Mouse (Mus musculus) embryonic facial prominence, embryonic 11.5 days (tissue): ENCODE measurements around the gene Dnajc14. TPM values are rescaled to one million over a fixed set of nuclear protein-coding genes. Genes with fewer than 3 reads are reported as not detected.
A peak's percentile ranks its signal among the peaks of the same experiment; 100 is the strongest.

Experiments
- ATAC-seq: fragments of 200-750 bp; cut with Nextera tagmentation; replicated peaks from 2 replicates; pipeline ENCODE4 v1.8.0; 2017; ENCODE audit warnings: low read depth; ENCODE audit not compliant: insufficient number of reproducible peaks, low FRiP score, low TSS enrichment
- DNase-seq: peaks from one replicate; pipeline ENCODE4 v3.0.0-alpha.2; 2015; ENCODE audit warnings: low spot score
- H3K27ac ChIP-seq: fragments of 300-500 bp; sonication (generic); replicated peaks from 2 replicates; pipeline ENCODE4 v1.5.1; 2014; ENCODE audit warnings: mild to moderate bottlenecking, low read depth, low read length, control low read depth
- H3K27me3 ChIP-seq: fragments of 300-500 bp; sonication (generic); 2 replicates; pipeline ENCODE4 v1.6.1; 2014; ENCODE audit warnings: mild to moderate bottlenecking, low read length, moderate library complexity, mixed read lengths; ENCODE audit not compliant: control insufficient read depth, insufficient read depth
- H3K36me3 ChIP-seq: fragments of 300-500 bp; sonication (generic); replicated peaks from 2 replicates; pipeline ENCODE4 v1.6.1; 2014; ENCODE audit warnings: low read depth, mild to moderate bottlenecking, low read length, moderate library complexity, mixed read lengths; ENCODE audit not compliant: control insufficient read depth, insufficient read depth
- H3K4me1 ChIP-seq: fragments of 300-500 bp; sonication (generic); 2 replicates; pipeline ENCODE4 v1.6.1; 2014; ENCODE audit warnings: low read length, mixed read lengths; ENCODE audit not compliant: control insufficient read depth, insufficient read depth
- H3K4me2 ChIP-seq: fragments of 300-500 bp; sonication (generic); 2 replicates; pipeline ENCODE4 v1.6.1; 2014; ENCODE audit warnings: low read depth, mild to moderate bottlenecking, control low read depth, low read length, moderate library complexity
- H3K4me3 ChIP-seq: fragments of 300-500 bp; sonication (generic); 2 replicates; pipeline ENCODE4 v1.5.1; 2014; ENCODE audit warnings: low read depth, low read length, control low read depth
- H3K9ac ChIP-seq: fragments of 300-500 bp; sonication (generic); replicated peaks from 2 replicates; pipeline ENCODE4 v1.6.1; 2014; ENCODE audit warnings: mild to moderate bottlenecking, control low read depth, low read length
- H3K9me3 ChIP-seq: fragments of 300-500 bp; sonication (generic); replicated peaks from 2 replicates; pipeline ENCODE4 v1.6.1; 2016; ENCODE audit warnings: mild to moderate bottlenecking, low read length, inconsistent platforms, mixed read lengths; ENCODE audit not compliant: control insufficient read depth
- WGBS: fragments of 180-500 bp; shearing (Covaris S2); extraction: QIAGEN DNeasy Blood & Tissue Kit; methylation state at CpG from one replicate; pipeline ENCODE4 v1.1.7; 2014; 5-methylcytosine and 5-hydroxymethylcytosine counted together
- polyA plus RNA-seq: library from polyadenylated mRNA; unstranded; fragments of >200 nt; fragmentation: Nextera tagmentation; extraction: Ambion mirVana; gene quantifications from 2 replicates; pipeline ENCODE4 v1.2.1, GENCODE M21; 2014

Gene Dnajc14
- 33.8 and 35.0 TPM in 2 replicates for polyA plus RNA-seq

DNA sequence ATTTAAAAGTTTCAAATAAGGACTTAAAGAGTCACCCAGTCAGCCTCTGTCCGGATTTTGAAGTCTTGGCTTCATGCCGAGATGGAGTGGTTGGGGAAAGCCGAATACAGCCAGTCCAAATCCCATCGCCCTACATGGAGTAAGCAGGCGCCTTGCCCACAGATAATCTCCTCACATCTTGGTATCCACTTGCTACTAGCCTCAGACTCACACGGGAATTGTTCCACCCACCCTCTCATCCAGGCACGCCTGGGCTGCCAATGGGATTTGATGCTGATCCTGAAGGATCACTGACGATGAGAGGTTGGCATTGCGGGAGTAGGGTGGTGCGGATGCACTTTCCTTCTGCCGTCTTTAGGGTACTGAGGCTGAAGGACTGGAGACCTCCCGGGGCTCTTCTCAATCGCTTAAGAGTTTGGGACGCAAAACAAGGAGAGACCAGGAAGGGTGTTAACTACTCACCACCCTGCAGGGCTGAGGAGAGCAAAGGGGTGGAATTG lies at the start of gene Dnajc14:
Gene Dnajc14, plus strand, starts transcription at position 292 of the 500 bp plus-strand sequence.
- DNase-seq (peak; percentile 48), ATAC-seq (peak; percentile 26)
- Histone ChIP-seq H3K27ac (peak within 1 kb of the TSS; percentile 98), H3K4me1 (no peaks in the 10 kb centered on the region), H3K27me3 (no peaks in the 10 kb centered on the region), H3K9me3 (no peaks in the 10 kb centered on the region), H3K36me3 (no peaks in the 10 kb centered on the region), H3K4me3 (peak within 1 kb of the TSS; percentile 82), H3K9ac (peak within 1 kb of the TSS; percentile 85), H3K4me2 (peak within 1 kb of the TSS; percentile 54)
- under 1% methylated on average over 14 of the region's 14 CpGs for WGBS

DNA sequence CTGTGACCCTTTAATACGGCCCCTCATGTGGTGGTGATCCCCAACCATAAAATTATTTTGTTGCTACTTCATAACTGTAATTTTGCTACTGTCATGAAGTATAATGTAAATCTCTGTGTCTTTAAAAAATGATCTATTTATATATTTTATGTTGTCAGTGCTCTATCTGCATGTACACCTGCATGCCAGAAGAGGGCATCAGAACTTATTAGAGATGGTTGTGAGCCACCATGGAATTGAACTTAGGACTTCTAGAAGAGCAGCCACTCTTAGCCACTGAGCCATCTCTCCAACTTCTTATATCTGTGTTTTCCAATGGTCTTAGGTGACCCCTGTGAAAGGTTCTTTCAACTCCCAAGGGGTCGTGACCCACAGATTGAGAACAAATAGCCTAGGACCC lies 31.0 kb upstream of the Dnajc14 start:
- 78% methylated on average over 2 of the region's 2 CpGs for WGBS
- H3K4me1 ChIP-seq, result no peaks in the 10 kb centered on the region
- no peak overlapping the region for H3K9ac ChIP-seq
- no peak overlapping the region for H3K4me3 ChIP-seq
- ATAC-seq, result no peak
- no peak overlapping the region for H3K4me2 ChIP-seq
- H3K27ac ChIP-seq, result no peak overlapping the region
- no peaks in the 10 kb centered on the region for H3K9me3 ChIP-seq
- DNase-seq, result peak; percentile 20
- H3K36me3 ChIP-seq, result no peaks in the 10 kb centered on the region
- H3K27me3 ChIP-seq, result no peaks in the 10 kb centered on the region

DNA sequence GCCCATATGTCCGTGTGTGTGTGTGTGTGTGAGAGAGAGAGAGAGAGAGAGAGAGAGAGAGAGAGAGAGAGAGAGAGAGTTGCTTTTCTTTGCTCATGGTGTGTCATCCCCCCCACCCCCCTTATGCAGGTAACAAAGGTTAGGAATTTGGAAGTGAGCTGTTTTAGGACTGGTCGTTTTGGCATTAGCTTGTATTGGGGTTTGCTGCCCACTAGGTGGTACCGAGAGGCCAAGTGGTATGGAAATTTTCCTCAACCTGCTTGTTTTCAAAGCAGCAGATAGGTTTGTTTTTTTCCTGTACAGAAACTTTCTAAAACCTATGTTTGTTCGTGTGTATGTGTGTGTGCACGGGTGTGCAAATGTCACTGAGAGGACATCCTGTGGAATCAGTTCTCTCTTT lies 30.2 kb upstream of the Dnajc14 start:
- ATAC-seq, result no peak
- no peaks in the 10 kb centered on the region for H3K27me3 ChIP-seq
- peak; percentile 48 for DNase-seq

DNA sequence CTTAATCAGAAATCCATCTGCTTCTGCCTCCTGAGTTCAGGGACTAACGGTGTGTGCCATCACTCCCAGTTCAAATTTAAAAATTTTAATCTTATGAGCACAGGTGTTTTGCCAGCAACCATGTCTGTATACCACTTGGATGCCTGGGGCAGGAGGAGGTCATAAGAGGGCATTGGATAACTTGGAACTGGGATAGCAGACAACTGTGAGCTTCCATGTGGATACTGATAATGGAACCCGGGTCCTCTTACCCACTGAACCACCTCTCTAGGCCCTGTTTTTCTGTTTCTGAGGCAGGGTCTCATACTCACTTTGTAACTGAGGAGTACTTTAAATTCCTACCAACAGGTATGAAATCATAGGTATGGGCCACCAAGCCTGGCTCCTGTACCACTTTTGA lies 25.4 kb upstream of the Dnajc14 start:
- no peak overlapping the region for H3K4me2 ChIP-seq
- ATAC-seq (no peak), DNase-seq (no peak)
- 83% methylated on average over 2 of the region's 2 CpGs for WGBS
- no peaks in the 10 kb centered on the region for H3K27me3 ChIP-seq
- H3K4me3 ChIP-seq, result no peak overlapping the region
- no peaks in the 10 kb centered on the region for H3K4me1 ChIP-seq
- no peak overlapping the region; the same call in 1 of the 2 replicates for H3K27ac ChIP-seq
- no peak overlapping the region for H3K9ac ChIP-seq
- H3K9me3 ChIP-seq, result no peaks in the 10 kb centered on the region
- H3K36me3 ChIP-seq, result no peaks in the 10 kb centered on the region

More for the DNA sequence above, 30.2 kb upstream of the Dnajc14 start:
- no peaks in the 10 kb centered on the region for H3K9me3 ChIP-seq
- no peaks in the 10 kb centered on the region for H3K36me3 ChIP-seq
- no peaks in the 10 kb centered on the region for H3K4me1 ChIP-seq
- no peak overlapping the region for H3K4me3 ChIP-seq
- H3K27ac ChIP-seq, result no peak overlapping the region
- H3K9ac ChIP-seq, result no peak overlapping the region
- WGBS, result 17% methylated on average over 5 of the region's 5 CpGs
- H3K4me2 ChIP-seq, result no peak overlapping the region

- Histone ChIP-seq H3K4me3 (no peak overlapping the region), H3K9ac (peak overlapping the region; percentile 43), H3K36me3 (no peaks in the 10 kb centered on the region), H3K4me1 (no peaks in the 10 kb centered on the region), H3K27ac (peak overlapping the region; percentile 81), H3K9me3 (no peaks in the 10 kb centered on the region; the same call in 1 of the 2 replicates), H3K27me3 (no peaks in the 10 kb centered on the region), H3K4me2 (no peak overlapping the region)
- 17% methylated on average over 8 of the region's 8 CpGs for WGBS
- DNase-seq (peak; percentile 91), ATAC-seq (peak; percentile 93)
These were observed 24.7 kb upstream of the Dnajc14 start for GRCm38 (mm10) chr10:128779011-128779795.

DNA sequence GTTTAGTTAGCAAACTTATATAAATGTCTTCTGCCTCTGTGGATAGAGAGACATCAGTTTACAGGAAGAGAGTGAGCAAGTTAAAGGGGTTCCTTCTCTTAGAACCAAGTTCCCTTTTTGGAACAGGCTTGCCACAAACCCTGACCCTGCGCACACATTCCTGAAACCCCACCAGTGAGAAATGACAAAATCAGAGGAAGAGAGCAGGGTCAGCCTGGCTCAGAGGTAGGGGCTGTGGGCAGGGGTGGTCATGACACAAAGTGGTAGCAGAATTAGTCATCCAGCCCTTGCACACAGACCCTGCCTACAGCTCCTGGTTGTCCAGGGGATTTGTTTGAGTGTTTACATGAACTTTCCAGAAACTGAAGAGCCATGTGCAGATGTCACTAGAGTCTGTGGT lies 23.7 kb upstream of the Dnajc14 start:
- no peaks in the 10 kb centered on the region for H3K36me3 ChIP-seq
- H3K9ac ChIP-seq, result no peak overlapping the region
- H3K27me3 ChIP-seq, result no peaks in the 10 kb centered on the region
- no peak overlapping the region for H3K4me2 ChIP-seq
- 81% methylated on average over 1 of the region's 1 CpGs for WGBS
- no peak overlapping the region for H3K4me3 ChIP-seq
- H3K27ac ChIP-seq, result no peak overlapping the region
- H3K9me3 ChIP-seq, result no peaks in the 10 kb centered on the region; the same call in none of the 2 replicates
- ATAC-seq (no peak), DNase-seq (no peak)
- no peaks in the 10 kb centered on the region for H3K4me1 ChIP-seq

DNA sequence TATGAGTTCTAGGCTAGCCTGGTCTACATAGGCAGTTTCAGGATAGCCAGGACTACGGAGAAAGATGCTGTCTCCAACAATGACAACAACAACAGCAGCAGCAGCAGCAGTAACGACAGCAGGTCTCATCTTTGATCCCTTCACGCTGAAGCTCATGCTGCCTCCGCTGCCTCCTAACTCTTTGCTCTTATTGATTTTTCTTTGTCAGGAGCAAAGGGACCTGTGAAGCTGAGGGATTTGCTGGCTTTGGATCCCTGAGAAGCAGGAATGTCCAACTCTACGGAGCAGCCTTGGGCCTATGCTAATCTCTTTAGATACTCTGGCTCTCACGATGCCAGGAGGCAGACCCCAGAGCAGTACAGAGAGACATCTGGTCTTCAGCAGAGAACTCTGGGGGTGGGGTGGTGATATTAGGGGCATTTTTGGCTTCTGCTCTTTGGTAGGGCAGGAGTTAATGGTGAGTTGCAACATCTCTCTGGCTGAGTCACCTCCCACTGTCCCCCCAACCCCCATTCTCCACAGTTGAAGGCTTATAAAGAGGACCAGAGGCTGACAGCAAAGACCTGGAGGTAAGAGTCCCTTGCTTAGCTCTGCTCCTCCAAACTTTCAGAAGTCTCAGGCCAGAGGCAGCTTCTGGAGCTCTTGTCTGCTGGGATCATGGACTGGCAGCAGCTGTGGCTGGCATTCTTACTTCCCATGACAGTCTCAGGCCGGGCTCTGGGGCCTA lies 13.3 kb upstream of the Dnajc14 start, which contains the start of gene Mmp19:
Gene Mmp19, plus strand, starts transcription at position 513 of the 727 bp plus-strand sequence.
- H3K36me3 ChIP-seq, result no peaks in the 10 kb centered on the region
- no peaks in the 10 kb centered on the region for H3K27me3 ChIP-seq
- H3K4me3 ChIP-seq, result no peak within 1 kb of the TSS
- DNase-seq (no peak), ATAC-seq (no peak)
- no peaks in the 10 kb centered on the region for H3K9me3 ChIP-seq
- WGBS, result 75% methylated on average over 7 of the region's 7 CpGs
- H3K4me2 ChIP-seq, result no peak within 1 kb of the TSS
- H3K9ac ChIP-seq, result no peak within 1 kb of the TSS
- no peak within 1 kb of the TSS for H3K27ac ChIP-seq
- H3K4me1 ChIP-seq, result no peaks in the 10 kb centered on the region

DNA sequence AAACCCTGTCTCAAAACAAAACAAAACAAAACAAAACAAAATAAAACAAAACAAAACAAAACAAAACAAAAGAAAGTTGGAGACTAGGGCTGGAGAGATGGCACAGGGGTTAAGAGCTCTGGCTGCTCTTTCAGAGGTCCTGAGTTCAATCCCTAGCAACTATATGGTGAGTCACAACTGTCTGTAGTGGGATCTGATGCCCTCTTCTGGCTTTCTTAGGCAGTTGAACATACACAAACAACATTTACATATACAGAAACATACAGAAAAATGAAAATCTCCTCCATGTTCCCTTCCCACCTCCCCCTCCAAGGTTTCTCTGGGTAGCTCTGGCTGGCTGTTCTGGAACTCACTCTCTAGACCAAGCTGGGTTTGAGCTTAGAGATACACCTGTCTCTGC lies 11.8 kb upstream of the Dnajc14 start:
- DNase-seq (no peak), ATAC-seq (no peak)
- no peak overlapping the region for H3K27ac ChIP-seq
- no peaks in the 10 kb centered on the region for H3K36me3 ChIP-seq
- H3K9me3 ChIP-seq, result no peaks in the 10 kb centered on the region
- H3K4me2 ChIP-seq, result no peak overlapping the region
- no peaks in the 10 kb centered on the region for H3K27me3 ChIP-seq
- no peaks in the 10 kb centered on the region for H3K4me1 ChIP-seq
- H3K9ac ChIP-seq, result no peak overlapping the region
- no peak overlapping the region for H3K4me3 ChIP-seq
